Mouse (Mus musculus): Measurements from ENCODE around the gene Fbxw21. TPM values are rescaled to one million over a fixed set of nuclear protein-coding genes. Genes with fewer than 3 reads are reported as not detected.

Fbxw21 gene
- total and polyA plus RNA-seq, 3 experiments: not detected

DNA sequence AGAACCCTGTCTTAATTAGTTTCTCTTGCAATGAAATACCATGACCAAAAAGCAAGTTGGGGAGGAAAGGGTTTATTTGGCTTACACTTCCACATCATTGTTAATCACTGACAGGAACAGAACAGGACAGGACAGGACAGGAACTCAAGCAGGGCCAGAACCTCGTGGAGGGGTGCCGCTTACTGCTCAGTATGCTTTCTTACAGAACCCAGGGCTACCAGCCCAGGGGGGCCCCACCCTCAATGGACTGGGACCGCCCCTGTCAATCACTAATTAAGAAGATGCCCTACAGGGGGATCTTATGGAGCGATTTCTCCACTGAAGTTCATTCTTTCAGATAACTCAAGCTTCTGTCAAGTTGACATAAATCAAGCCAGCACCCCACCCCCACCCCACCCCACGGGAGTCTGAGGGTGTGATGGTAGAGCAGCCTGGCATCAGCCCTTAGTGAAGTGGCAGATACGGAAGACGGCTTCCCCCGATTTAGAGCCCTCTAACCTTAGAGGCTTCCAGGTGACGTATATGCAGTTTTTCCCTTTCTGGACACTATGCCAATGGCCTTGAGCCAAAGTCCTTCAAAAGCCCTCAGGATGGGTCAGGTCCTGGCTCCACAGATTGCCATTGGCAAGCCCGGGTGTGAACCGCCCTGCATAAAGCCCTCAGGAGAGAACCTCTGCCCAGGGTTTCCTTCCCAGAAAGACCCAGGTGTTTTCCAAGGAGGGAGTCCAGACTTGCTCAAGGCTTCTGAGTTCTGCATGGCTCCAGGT is 67.9 kb downstream of the Fbxw21 start:
- peak in 1 of 2 experiments; percentile 35 for DNase-seq
- Histone ChIP-seq H3K27me3 (ENCODE audit: control insufficient read depth, insufficient read depth, low read length) (no peaks in the 10 kb centered on the region), H3K36me3 (ENCODE audit: control insufficient read depth, insufficient read depth, low read length) (no peaks in the 10 kb centered on the region), H3K27ac (no peak overlapping the region), H3K4me1 (ENCODE audit: control insufficient read depth, insufficient read depth, low read length) (peaks cover 7% of the 10 kb centered on the region), H3K79me2 (replicated peaks; ENCODE audit: control insufficient read depth, insufficient read depth, low read length) (no peaks in the 10 kb centered on the region), H3K4me3 (no peak overlapping the region), H3K9ac (ENCODE audit: low read depth, low read length) (no peak overlapping the region)
- TF ChIP-seq EP300 (IDR thresholded peaks at IDR 0.05; ENCODE audit: insufficient read depth, low read depth, low read length) (no peak), POLR2A (IDR thresholded peaks at IDR 0.05; ENCODE audit: insufficient read depth, low read depth, low read length) (no peak), CTCF (IDR thresholded peaks at IDR 0.05) (no peak)
- 29% methylated on average over 11 of the region's 11 CpGs for WGBS
- intact Hi-C loops (cut with DNase I): no loop called here

DNA sequence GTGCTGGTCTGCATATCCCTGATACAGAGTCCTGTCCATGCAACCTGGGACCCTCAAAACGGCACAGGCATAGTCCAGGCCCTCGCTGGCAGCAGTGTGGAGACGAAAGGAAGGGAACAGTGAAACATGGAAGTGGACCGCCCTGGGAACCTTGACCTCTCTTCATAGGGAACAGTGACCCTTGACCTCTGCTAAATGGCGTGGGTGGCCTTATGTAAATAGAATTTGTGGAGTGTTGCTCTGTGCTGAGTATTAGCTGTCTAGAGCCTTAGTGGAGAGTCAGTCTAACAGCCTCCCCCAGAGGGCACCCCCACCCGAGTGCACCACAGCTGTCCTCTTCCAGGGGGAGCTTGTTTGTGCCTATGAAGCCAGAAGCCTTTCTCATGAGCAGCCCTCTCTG is 69.0 kb downstream of the Fbxw21 start:
- Histone ChIP-seq H3K9ac (ENCODE audit: low read depth, low read length) (no peak overlapping the region), H3K36me3 (ENCODE audit: control insufficient read depth, insufficient read depth, low read length) (no peaks in the 10 kb centered on the region), H3K27ac (no peak overlapping the region), H3K27me3 (ENCODE audit: control insufficient read depth, insufficient read depth, low read length) (no peaks in the 10 kb centered on the region), H3K4me3 (no peak overlapping the region), H3K79me2 (replicated peaks; ENCODE audit: control insufficient read depth, insufficient read depth, low read length) (no peaks in the 10 kb centered on the region), H3K4me1 (ENCODE audit: control insufficient read depth, insufficient read depth, low read length) (peaks cover 6% of the 10 kb centered on the region; the same call in 1 of the 2 replicates)
- intact Hi-C loops (cut with DNase I): no loop called here
- WGBS: 74% methylated on average over 6 of the region's 6 CpGs
- DNase-seq: no peak
- TF ChIP-seq POLR2A (IDR thresholded peaks at IDR 0.05; ENCODE audit: insufficient read depth, low read depth, low read length) (no peak), CTCF (IDR thresholded peaks at IDR 0.05) (no peak), EP300 (IDR thresholded peaks at IDR 0.05; ENCODE audit: insufficient read depth, low read depth, low read length) (no peak)

DNA sequence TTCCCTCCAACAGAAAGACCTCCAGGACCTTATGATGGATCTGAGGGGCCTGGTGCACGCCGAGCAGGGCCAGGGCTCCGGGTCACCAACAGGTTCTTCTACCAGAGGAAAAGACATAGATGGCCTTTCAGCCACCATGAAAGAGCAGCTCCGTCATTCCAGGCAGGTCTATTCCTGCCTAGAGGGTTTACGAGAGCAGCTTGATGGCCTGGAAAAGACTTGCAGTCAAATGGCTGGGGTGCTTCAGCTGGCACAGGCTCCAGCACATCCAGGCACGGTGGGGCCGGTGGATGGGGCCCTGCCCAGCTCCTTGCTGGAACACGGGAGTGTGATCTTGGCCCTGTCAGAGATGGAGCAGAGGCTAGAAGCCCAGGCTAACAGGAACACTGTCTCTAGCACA is 70.0 kb downstream of the Fbxw21 start:
- H3K9ac ChIP-seq (ENCODE audit: low read depth, low read length): no peak overlapping the region
- intact Hi-C loops (cut with DNase I): no loop called here
- H3K79me2 ChIP-seq (replicated peaks; ENCODE audit: control insufficient read depth, insufficient read depth, low read length): no peaks in the 10 kb centered on the region
- no peak overlapping the region for H3K27ac ChIP-seq
- no peaks in the 10 kb centered on the region for H3K36me3 ChIP-seq (ENCODE audit: control insufficient read depth, insufficient read depth, low read length)
- no peak for DNase-seq
- H3K4me3 ChIP-seq: no peak overlapping the region
- peaks cover 6% of the 10 kb centered on the region; the same call in 1 of the 2 replicates for H3K4me1 ChIP-seq (ENCODE audit: control insufficient read depth, insufficient read depth, low read length)
- WGBS: 92% methylated on average over 8 of the region's 8 CpGs
- H3K27me3 ChIP-seq (ENCODE audit: control insufficient read depth, insufficient read depth, low read length): no peaks in the 10 kb centered on the region
- TF ChIP-seq POLR2A (IDR thresholded peaks at IDR 0.05; ENCODE audit: insufficient read depth, low read depth, low read length): no peak
- TF ChIP-seq EP300 (IDR thresholded peaks at IDR 0.05; ENCODE audit: insufficient read depth, low read depth, low read length): no peak
- TF ChIP-seq CTCF (IDR thresholded peaks at IDR 0.05): no peak

DNA sequence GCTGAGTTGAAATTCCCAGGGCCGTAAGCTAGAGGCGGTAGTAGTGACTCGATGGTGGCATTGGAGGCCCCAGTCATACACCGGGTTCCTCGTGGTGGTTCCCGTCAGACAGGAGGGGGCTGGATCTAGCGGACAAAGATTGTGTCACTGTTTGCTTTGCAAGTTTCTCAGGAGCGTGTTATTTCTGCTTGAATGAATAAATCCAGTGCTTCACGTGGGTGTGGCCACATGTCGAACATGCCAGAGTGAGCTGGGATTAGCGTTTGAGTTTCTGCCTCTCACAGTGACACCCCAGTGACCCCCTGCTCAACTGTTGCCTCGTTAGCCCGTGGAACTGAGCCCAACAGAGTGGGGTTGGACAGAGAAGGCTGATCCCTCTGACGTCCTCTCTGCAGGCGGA is 71.4 kb downstream of the Fbxw21 start:
- Histone ChIP-seq H3K27ac (no peak overlapping the region), H3K36me3 (ENCODE audit: control insufficient read depth, insufficient read depth, low read length) (no peaks in the 10 kb centered on the region), H3K27me3 (ENCODE audit: control insufficient read depth, insufficient read depth, low read length) (no peaks in the 10 kb centered on the region), H3K4me1 (ENCODE audit: control insufficient read depth, insufficient read depth, low read length) (peaks cover 6% of the 10 kb centered on the region; the same call in 1 of the 2 replicates), H3K4me3 (no peak overlapping the region), H3K9ac (ENCODE audit: low read depth, low read length) (no peak overlapping the region), H3K79me2 (replicated peaks; ENCODE audit: control insufficient read depth, insufficient read depth, low read length) (no peaks in the 10 kb centered on the region)
- no peak for DNase-seq
- intact Hi-C loops (cut with DNase I): no loop called here
- TF ChIP-seq EP300 (IDR thresholded peaks at IDR 0.05; ENCODE audit: insufficient read depth, low read depth, low read length) (no peak), POLR2A (IDR thresholded peaks at IDR 0.05; ENCODE audit: insufficient read depth, low read depth, low read length) (no peak), CTCF (IDR thresholded peaks at IDR 0.05) (no peak)
- 86% methylated on average over 15 of the region's 15 CpGs for WGBS

Other genes starting within 250 kb of the Fbxw21 start
- gene Tmem89, start 247.4 kb downstream of the Fbxw21 start, total RNA-seq (2021): not detected
- 0.35 and 0.47 TPM in 2 replicates for gene Tmem89, start 247.4 kb downstream of the Fbxw21 start, polyA plus RNA-seq (2012; rRNA removed)
- 1,000 to 10,000 TPM; 2,061 to 2,422 TPM for gene Uqcrc1, start 225.4 kb downstream of the Fbxw21 start, total RNA-seq (2021)
- gene Uqcrc1, start 225.4 kb downstream of the Fbxw21 start, polyA plus RNA-seq (2012; rRNA removed): 2,481 and 2,989 TPM in 2 replicates
- under 1 TPM; 0.30 to 0.47 TPM for gene Col7a1, start 208.5 kb downstream of the Fbxw21 start, total RNA-seq (2021)
- gene Col7a1, start 208.5 kb downstream of the Fbxw21 start, polyA plus RNA-seq (2012; rRNA removed): 0.57 and 1.1 TPM in 2 replicates
- not detected for gene Ucn2, start 176.0 kb downstream of the Fbxw21 start, total RNA-seq (2021)
- gene Ucn2, start 176.0 kb downstream of the Fbxw21 start, polyA plus RNA-seq (2012; rRNA removed): 0.20 TPM in 1 of 2 replicates, not detected in the other
- 1 to 10 TPM; 1.3 to 1.9 TPM for gene Pfkfb4, start 170.3 kb downstream of the Fbxw21 start, total RNA-seq (2021)
- 7.3 and 7.4 TPM in 2 replicates for gene Pfkfb4, start 170.3 kb downstream of the Fbxw21 start, polyA plus RNA-seq (2012; rRNA removed)
- gene Shisa5, start 123.5 kb downstream of the Fbxw21 start, total RNA-seq (2021): 10 to 100 TPM; 40.3 to 43.2 TPM
- 170 and 218 TPM in 2 replicates for gene Shisa5, start 123.5 kb downstream of the Fbxw21 start, polyA plus RNA-seq (2012; rRNA removed)
- 10 to 100 TPM; 12.6 to 13.3 TPM for gene Trex1, start 102.3 kb downstream of the Fbxw21 start, total RNA-seq (2021)
- 45.8 and 55.2 TPM in 2 replicates for gene Trex1, start 102.3 kb downstream of the Fbxw21 start, polyA plus RNA-seq (2012; rRNA removed)
- gene Atrip, start 87.9 kb downstream of the Fbxw21 start, total RNA-seq (2021): 1 to 10 TPM; 8.0 to 9.0 TPM
- 10.0 and 13.9 TPM in 2 replicates for gene Atrip, start 87.9 kb downstream of the Fbxw21 start, polyA plus RNA-seq (2012; rRNA removed)
- 10 to 100 TPM; 11.1 to 11.8 TPM for gene Ccdc51, start 79.5 kb downstream of the Fbxw21 start, total RNA-seq (2021)
- gene Ccdc51, start 79.5 kb downstream of the Fbxw21 start, polyA plus RNA-seq (2012; rRNA removed): 7.0 and 9.2 TPM in 2 replicates
- gene Tma7, start 79.5 kb downstream of the Fbxw21 start, total RNA-seq (2021): 100 to 1,000 TPM; 218 to 235 TPM
- 41.4 and 59.3 TPM in 2 replicates for gene Tma7, start 79.5 kb downstream of the Fbxw21 start, polyA plus RNA-seq (2012; rRNA removed)
- 10 to 100 TPM; 15.7 to 21.1 TPM for gene Plxnb1, start 66.7 kb downstream of the Fbxw21 start, total RNA-seq (2021)
- 25.0 and 31.9 TPM in 2 replicates for gene Plxnb1, start 66.7 kb downstream of the Fbxw21 start, polyA plus RNA-seq (2012; rRNA removed)
- gene Fbxw13, start 33.9 kb upstream of the Fbxw21 start, total RNA-seq (2021): not detected
- gene Fbxw13, start 33.9 kb upstream of the Fbxw21 start, polyA plus RNA-seq (2012; rRNA removed): not detected in 2 replicates
- not detected for gene Fbxw20, start 72.7 kb upstream of the Fbxw21 start, total RNA-seq (2021)
- gene Fbxw20, start 72.7 kb upstream of the Fbxw21 start, polyA plus RNA-seq (2012; rRNA removed): not detected in 2 replicates
- not detected for gene Fbxw14, start 125.6 kb upstream of the Fbxw21 start, total RNA-seq (2021)
- gene Fbxw14, start 125.6 kb upstream of the Fbxw21 start, polyA plus RNA-seq (2012; rRNA removed): not detected in 2 replicates
- not detected for gene Fbxw28, start 177.6 kb upstream of the Fbxw21 start, total RNA-seq (2021)
- not detected in 2 replicates for gene Fbxw28, start 177.6 kb upstream of the Fbxw21 start, polyA plus RNA-seq (2012; rRNA removed)
- gene Fbxw22, start 242.3 kb upstream of the Fbxw21 start, total RNA-seq (2021): not detected
- gene Fbxw22, start 242.3 kb upstream of the Fbxw21 start, polyA plus RNA-seq (2012; rRNA removed): not detected in 2 replicates

Measured in heart, adult 2 months (tissue).